Mouse (Mus musculus): ENCODE results near the gene Olfr124. TPM values are rescaled to one million over a fixed set of nuclear protein-coding genes. Genes with fewer than 3 reads are reported as not detected.

Olfr124 gene
- total RNA-seq (2023) = not detected

DNA sequence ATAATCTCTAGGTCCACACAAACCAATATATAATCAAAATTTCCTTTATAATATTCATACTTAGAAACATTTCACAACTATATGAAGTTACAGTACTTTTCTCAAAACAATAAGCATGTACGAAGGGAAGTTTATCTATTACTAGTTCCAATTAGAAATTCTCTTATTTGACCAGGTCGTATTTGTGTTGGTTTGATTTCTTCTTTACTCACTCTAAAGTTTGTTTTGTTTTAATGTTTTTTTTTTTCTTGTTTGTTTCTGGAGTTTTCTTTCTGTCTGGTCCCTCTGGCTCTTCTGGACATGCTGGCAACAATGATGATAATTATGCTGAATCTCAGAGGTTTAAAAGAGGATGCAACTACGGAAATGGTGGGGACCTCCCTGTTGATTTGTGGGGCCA, at the start of gene Olfr124:
Olfr124 (plus strand) TSS at position 301 of the 400 bp plus-strand sequence.

GRCm38 (mm10) chr17:37768307-37768706, 31.4 kb upstream of the Olfr124 start, which contains the start of gene Olfr122:
Olfr122 (plus strand) TSS chr17:37768607.

DNA sequence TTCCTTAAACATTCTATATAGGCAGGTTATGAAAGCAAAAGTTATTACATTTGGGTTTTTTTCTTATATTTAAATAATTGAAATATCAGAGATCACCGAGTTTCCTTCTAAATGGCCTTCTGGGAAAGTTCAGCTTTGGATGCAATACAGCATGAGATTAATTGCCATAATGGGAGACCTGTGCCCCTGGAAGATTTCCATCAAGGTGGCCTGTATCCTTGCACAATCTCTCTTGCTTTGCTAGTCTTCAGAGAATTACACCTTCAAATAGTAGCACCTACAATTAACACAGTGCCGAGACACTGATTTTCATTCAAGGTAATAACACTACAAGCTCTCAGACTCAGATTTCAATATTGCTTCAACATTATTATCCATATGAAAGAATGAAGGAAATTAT, 6.5 kb upstream of the Olfr124 start, which contains the start of gene Olfr123:
Olfr123 (plus strand) TSS at position 301 of the 400 bp plus-strand sequence.

DNA sequence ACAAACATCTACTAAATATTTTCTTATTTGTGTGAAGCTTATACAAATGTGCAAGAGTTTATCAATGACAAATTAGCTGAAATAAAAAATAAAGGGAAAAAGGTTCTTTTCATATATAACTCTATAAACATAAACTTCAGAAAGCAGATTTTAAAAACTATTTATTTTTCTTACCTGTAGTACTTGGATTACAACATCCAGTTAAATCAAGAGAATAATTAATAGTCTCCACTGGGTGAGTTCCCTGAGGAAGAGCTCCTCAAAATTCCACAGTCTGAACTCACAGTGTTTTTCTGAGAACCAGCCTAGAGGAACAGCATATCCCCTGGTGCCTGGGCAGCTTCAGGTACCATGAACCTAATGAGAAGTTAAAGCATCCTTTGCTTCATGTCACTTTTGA, 33.0 kb downstream of the Olfr124 start, which contains the start of gene Olfr125:
Olfr125 (plus strand) TSS at position 301 of the 400 bp plus-strand sequence.

DNA sequence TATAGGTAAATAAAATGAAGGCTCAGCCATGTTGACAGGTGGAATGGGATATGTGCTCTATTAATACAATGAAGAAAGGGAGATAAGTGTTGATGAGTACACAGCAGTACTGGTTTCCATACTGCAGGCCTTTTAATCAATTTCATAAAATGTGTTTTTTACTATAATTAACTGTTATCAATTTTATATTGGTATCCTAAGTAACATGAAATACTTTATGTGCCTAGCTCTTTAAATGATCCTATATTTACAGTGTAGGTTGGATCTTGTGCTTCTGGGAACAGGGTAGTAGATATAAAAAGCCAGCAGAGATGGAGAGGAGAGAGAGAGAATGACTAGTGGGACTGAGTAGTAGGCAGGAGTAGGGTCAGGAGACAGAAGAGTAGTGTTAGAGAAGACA, 47.5 kb downstream of the Olfr124 start, which contains the start of gene Olfr126:
Olfr126 (plus strand) TSS at position 301 of the 400 bp plus-strand sequence.

Other genes starting within 250 kb of the Olfr124 start
- not detected for gene Olfr112, start 230.4 kb upstream of the Olfr124 start, total RNA-seq (2023)
- gene Olfr113, start 222.2 kb upstream of the Olfr124 start, total RNA-seq (2023) = not detected
- not detected for gene Olfr114, start 207.1 kb upstream of the Olfr124 start, total RNA-seq (2023)
- not detected for gene Olfr115, start 172.8 kb upstream of the Olfr124 start, total RNA-seq (2023)
- gene Olfr116, start 172.7 kb upstream of the Olfr124 start, total RNA-seq (2023) = not detected
- gene Olfr117, start 136.1 kb upstream of the Olfr124 start, total RNA-seq (2023) = not detected
- gene Olfr118, start 132.9 kb upstream of the Olfr124 start, total RNA-seq (2023) = not detected
- gene Olfr119, start 103.3 kb upstream of the Olfr124 start, total RNA-seq (2023) = not detected
- not detected for gene Olfr120, start 78.1 kb upstream of the Olfr124 start, total RNA-seq (2023)
- gene Olfr121, start 51.0 kb upstream of the Olfr124 start, total RNA-seq (2023) = not detected
- gene Olfr122, start 31.3 kb upstream of the Olfr124 start, total RNA-seq (2023) = not detected
- not detected for gene Olfr123, start 6.4 kb upstream of the Olfr124 start, total RNA-seq (2023)
- not detected for gene Olfr125, start 33.1 kb downstream of the Olfr124 start, total RNA-seq (2023)
- not detected for gene Olfr126, start 47.6 kb downstream of the Olfr124 start, total RNA-seq (2023)
- gene Olfr127, start 100.5 kb downstream of the Olfr124 start, total RNA-seq (2023) = not detected
- not detected for gene Olfr128, start 120.7 kb downstream of the Olfr124 start, total RNA-seq (2023)
- gene Olfr761, start 153.2 kb downstream of the Olfr124 start, total RNA-seq (2023) = not detected